Mouse (Mus musculus) liver, postnatal 0 days (tissue): ENCODE measurements around the gene Pth2r.

Source experiments
- CTCF ChIP-seq: sonication (generic); IDR thresholded peaks from 2 replicates; pipeline ENCODE4 v1.5.1; 2016; ENCODE audit warnings: antibody characterized with exemption, low read depth
- EP300 ChIP-seq: IDR thresholded peaks from 2 replicates; pipeline ENCODE4 v1.6.1; 2016; ENCODE audit warnings: antibody characterized with exemption, low read depth, mild to moderate bottlenecking

- no peak for TF ChIP-seq EP300
- TF ChIP-seq CTCF: no peak
These were observed 44.1 kb upstream of the Pth2r start for GRCm38 (mm10) chr1:65237712-65238111.
